Mouse (Mus musculus): Measurements from ENCODE around the gene Mt4. TPM values are rescaled to one million over a fixed set of nuclear protein-coding genes. Genes with fewer than 3 reads are reported as not detected.

Gene Mt4
- polyA plus RNA-seq, 1 experiment, result not detected

DNA sequence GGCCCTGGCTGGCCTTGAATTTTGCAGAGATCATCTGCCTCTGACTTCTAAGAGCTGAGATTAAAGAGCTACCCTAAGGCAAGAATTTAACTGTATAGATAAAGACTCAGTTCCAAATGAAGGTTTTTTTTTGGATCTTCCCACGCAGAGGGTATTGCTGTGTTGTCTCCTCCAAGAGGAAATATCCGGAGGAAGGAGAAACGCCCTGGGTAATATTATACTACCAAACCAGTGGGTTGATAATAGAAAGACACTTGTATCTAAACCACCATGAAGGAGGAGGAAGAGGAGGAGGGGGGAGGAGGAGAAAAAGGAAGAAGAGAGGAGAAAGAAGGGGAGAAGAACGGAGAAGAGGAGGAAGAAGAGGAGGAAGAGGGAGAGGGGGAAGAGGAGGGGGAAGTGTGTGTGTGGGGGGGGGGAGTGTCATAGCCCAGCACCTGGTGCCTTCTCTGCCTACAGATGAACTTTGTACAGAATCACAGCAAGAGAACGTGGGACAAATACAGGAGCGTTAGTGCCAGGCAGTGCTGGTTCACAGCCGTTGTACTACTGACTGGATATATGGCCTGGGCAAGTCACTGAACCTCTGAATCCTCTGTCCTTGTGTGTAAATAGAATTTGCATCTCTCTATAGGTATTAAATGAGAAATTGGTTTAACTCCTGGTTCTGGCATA lies 40.9 kb downstream of the Mt4 start:
- no peak for DNase-seq
- Histone ChIP-seq H3K4me1 (ENCODE audit: control insufficient read depth, insufficient read depth, low read length) (peaks cover 6% of the 10 kb centered on the region), H3K27ac (ENCODE audit: insufficient read depth, low read length) (no peak overlapping the region; the same call in 1 of the 2 replicates), H3K4me3 (replicated peaks; ENCODE audit: insufficient read depth, low read depth, low read length) (no peak overlapping the region), H3K27me3 (ENCODE audit: control insufficient read depth, insufficient read depth, low read length) (no peaks in the 10 kb centered on the region)
- 88% methylated on average over 7 of the region's 7 CpGs for WGBS
- TF ChIP-seq POLR2A (IDR thresholded peaks at IDR 0.05; ENCODE audit: borderline replicate concordance, insufficient read depth, low read length) (no peak), CTCF (IDR thresholded peaks at IDR 0.05; ENCODE audit: borderline replicate concordance, insufficient read depth, low read depth, low read length) (no peak)

DNA sequence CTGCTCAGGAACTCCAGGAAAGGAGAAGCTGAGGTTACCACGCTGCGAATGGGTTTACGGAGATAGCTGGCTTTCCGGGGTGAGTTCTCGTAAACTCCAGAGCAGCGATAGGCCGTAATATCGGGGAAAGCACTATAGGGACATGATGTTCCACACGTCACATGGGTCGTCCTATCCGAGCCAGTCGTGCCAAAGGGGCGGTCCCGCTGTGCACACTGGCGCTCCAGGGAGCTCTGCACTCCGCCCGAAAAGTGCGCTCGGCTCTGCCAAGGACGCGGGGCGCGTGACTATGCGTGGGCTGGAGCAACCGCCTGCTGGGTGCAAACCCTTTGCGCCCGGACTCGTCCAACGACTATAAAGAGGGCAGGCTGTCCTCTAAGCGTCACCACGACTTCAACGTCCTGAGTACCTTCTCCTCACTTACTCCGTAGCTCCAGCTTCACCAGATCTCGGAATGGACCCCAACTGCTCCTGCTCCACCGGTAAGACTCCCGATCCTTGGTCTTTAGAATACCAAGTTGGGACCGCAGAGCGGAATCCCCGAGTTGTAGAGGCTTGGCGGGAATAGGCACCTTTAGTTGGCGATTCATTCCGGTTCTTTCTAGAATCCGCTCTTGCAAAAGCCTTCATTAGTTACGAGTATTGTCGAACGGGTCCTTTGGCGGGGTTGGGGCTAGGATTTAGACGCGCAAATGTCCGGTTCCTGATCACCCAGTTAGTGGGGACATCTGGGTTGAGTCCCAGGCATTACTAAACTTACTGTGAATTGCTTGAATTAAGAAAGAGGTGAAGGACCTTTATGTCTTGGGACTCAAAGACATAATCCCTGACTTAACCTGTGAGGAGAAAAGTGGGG lies 42.1 kb downstream of the Mt4 start, which contains the start of gene Mt1:
TSS of gene Mt1 (plus strand) at position 226 of the 856 bp plus-strand sequence.
- under 1% methylated on average over 50 of the region's 50 CpGs for WGBS

DNA sequence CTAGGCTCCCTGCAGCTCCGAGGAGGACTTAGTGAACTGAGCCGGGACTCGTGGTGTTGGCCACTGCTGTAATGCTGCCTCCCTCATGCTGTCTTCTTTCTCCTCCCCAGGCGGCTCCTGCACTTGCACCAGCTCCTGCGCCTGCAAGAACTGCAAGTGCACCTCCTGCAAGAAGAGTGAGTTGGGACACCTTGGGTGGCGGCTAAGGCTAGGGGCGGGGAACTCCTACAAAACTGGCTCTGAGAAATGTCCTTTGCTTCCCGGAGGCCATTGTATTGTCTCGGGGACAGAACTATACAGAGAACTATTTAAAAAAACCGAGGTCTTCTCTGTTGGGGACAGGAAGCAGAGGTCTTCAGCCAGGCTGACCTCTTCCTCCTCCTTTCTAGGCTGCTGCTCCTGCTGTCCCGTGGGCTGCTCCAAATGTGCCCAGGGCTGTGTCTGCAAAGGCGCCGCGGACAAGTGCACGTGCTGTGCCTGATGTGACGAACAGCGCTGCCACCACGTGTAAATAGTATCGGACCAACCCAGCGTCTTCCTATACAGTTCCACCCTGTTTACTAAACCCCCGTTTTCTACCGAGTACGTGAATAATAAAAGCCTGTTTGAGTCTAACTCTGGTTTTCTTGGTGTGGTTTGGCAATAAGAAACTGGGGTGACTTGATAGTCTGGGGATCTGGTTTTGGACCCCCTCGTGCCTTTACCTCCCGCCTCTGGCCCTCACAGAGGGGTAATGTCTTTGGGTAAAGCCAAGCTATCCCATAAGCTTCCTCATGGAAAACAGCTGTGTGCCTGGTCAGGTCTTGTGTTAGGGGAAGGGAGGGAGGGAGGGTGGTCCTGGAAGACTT lies 42.9 kb downstream of the Mt4 start:
- no peak for TF ChIP-seq POLR2A (IDR thresholded peaks at IDR 0.05; ENCODE audit: borderline replicate concordance, insufficient read depth, low read length)
- TF ChIP-seq CTCF (IDR thresholded peaks at IDR 0.05; ENCODE audit: borderline replicate concordance, insufficient read depth, low read depth, low read length), result no peak
- H3K4me1 ChIP-seq (ENCODE audit: control insufficient read depth, insufficient read depth, low read length), result peaks cover 6% of the 10 kb centered on the region
- WGBS, result 12% methylated on average over 25 of the region's 25 CpGs
- H3K27me3 ChIP-seq (ENCODE audit: control insufficient read depth, insufficient read depth, low read length), result peaks cover 2% of the 10 kb centered on the region; the same call in 1 of the 2 replicates
- peak overlapping the region; percentile 32; the same call in 1 of the 2 replicates for H3K27ac ChIP-seq (ENCODE audit: insufficient read depth, low read length)
- peak in 1 of 2 experiments; percentile 27 for DNase-seq
- peak overlapping the region; percentile 90 for H3K4me3 ChIP-seq (replicated peaks; ENCODE audit: insufficient read depth, low read depth, low read length)

More for the DNA sequence above, 42.1 kb downstream of the Mt4 start, which contains the start of gene Mt1:
- Histone ChIP-seq H3K4me1 (ENCODE audit: control insufficient read depth, insufficient read depth, low read length) (peaks cover 6% of the 10 kb centered on the region), H3K27me3 (ENCODE audit: control insufficient read depth, insufficient read depth, low read length) (peaks cover 2% of the 10 kb centered on the region; the same call in 1 of the 2 replicates), H3K4me3 (replicated peaks; ENCODE audit: insufficient read depth, low read depth, low read length) (peak within 1 kb of the TSS; percentile 90), H3K27ac (ENCODE audit: insufficient read depth, low read length) (peak within 1 kb of the TSS; percentile 32; the same call in 1 of the 2 replicates)
- DNase-seq, result peak; percentile 80 to 83
- TF ChIP-seq CTCF (IDR thresholded peaks at IDR 0.05; ENCODE audit: borderline replicate concordance, insufficient read depth, low read depth, low read length), result no peak
- peak; percentile 64; the same call in 1 of the 2 replicates for TF ChIP-seq POLR2A (IDR thresholded peaks at IDR 0.05; ENCODE audit: borderline replicate concordance, insufficient read depth, low read length)

- Histone ChIP-seq H3K4me1 (ENCODE audit: control insufficient read depth, insufficient read depth, low read length) (peaks cover 6% of the 10 kb centered on the region), H3K27ac (ENCODE audit: insufficient read depth, low read length) (no peak overlapping the region), H3K4me3 (replicated peaks; ENCODE audit: insufficient read depth, low read depth, low read length) (no peak overlapping the region), H3K27me3 (ENCODE audit: control insufficient read depth, insufficient read depth, low read length) (peaks cover 2% of the 10 kb centered on the region; the same call in 1 of the 2 replicates)
- WGBS, result 97% methylated on average over 1 of the region's 1 CpGs
- no peak for TF ChIP-seq CTCF (IDR thresholded peaks at IDR 0.05; ENCODE audit: borderline replicate concordance, insufficient read depth, low read depth, low read length)
- TF ChIP-seq POLR2A (IDR thresholded peaks at IDR 0.05; ENCODE audit: borderline replicate concordance, insufficient read depth, low read length), result no peak
- no peak for DNase-seq
These were observed 43.5 kb downstream of the Mt4 start for GRCm38 (mm10) chr8:94180561-94180908.

- TF ChIP-seq CTCF (IDR thresholded peaks at IDR 0.05; ENCODE audit: borderline replicate concordance, insufficient read depth, low read depth, low read length) (no peak), POLR2A (IDR thresholded peaks at IDR 0.05; ENCODE audit: borderline replicate concordance, insufficient read depth, low read length) (no peak)
- no peak for DNase-seq
- peaks cover 2% of the 10 kb centered on the region; the same call in 1 of the 2 replicates for H3K27me3 ChIP-seq (ENCODE audit: control insufficient read depth, insufficient read depth, low read length)
- 80% methylated on average over 13 of the region's 13 CpGs for WGBS
- no peak overlapping the region for H3K27ac ChIP-seq (ENCODE audit: insufficient read depth, low read length)
- no peak overlapping the region for H3K4me3 ChIP-seq (replicated peaks; ENCODE audit: insufficient read depth, low read depth, low read length)
- H3K4me1 ChIP-seq (ENCODE audit: control insufficient read depth, insufficient read depth, low read length), result peaks cover 6% of the 10 kb centered on the region
These were observed 45.3 kb downstream of the Mt4 start for GRCm38 (mm10) chr8:94182055-94182929.

DNA sequence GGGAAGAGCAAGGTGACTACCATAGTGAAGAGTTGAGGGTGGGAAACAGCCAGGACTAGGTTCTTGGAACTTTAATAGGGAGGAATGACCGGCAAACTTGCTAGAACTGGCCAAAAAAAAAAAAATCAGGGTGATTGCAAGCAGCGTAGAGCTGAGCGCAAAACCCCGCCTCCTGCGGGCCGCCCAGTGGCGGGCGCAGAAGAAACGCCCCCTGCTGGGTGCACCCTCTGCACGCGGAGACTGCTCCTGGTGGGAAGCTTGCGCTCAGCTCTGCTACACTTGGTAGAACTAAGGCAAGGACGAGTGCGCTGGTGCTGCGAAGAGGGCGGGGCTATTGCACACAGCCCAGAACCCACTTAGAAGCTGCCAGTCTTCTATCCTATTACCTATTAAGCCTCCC lies 46.1 kb downstream of the Mt4 start:
- TF ChIP-seq POLR2A (IDR thresholded peaks at IDR 0.05; ENCODE audit: borderline replicate concordance, insufficient read depth, low read length) (no peak), CTCF (IDR thresholded peaks at IDR 0.05; ENCODE audit: borderline replicate concordance, insufficient read depth, low read depth, low read length) (0 out of 2 replicates have a peak, but pooled peaks have one; percentile 14)
- Histone ChIP-seq H3K4me3 (replicated peaks; ENCODE audit: insufficient read depth, low read depth, low read length) (peak overlapping the region; percentile 25), H3K27me3 (ENCODE audit: control insufficient read depth, insufficient read depth, low read length) (peaks cover 2% of the 10 kb centered on the region; the same call in 1 of the 2 replicates), H3K4me1 (ENCODE audit: control insufficient read depth, insufficient read depth, low read length) (peaks cover 6% of the 10 kb centered on the region), H3K27ac (ENCODE audit: insufficient read depth, low read length) (no peak overlapping the region)
- DNase-seq, result peak; percentile 34 to 36
- WGBS, result 2% methylated on average over 16 of the region's 16 CpGs
